Comparison of ENCODE assay signal across 8 mouse cellular contexts in genomic region chr8:123835451-123835850, GRCm38 (mm10). TPM values are rescaled to one million over a fixed set of nuclear protein-coding genes. Genes with fewer than 3 reads are reported as not detected.
DNase-seq lines count a peak whose midpoint lies in the region; ATAC-seq and TF ChIP-seq lines count a peak whose summit lies in the region.

No protein-coding gene starts in this region.

- TF ChIP-seq CTCF in heart, adult 2 months (IDR thresholded peaks at IDR 0.05): peak; percentile 83
- TF ChIP-seq CTCF in CH12.LX (conservative IDR thresholded peaks at IDR 0.05 in 1 of 2, IDR thresholded peaks at IDR 0.05 in 1 of 2; ENCODE audit: low read depth in 2 of 2, low read length in 2 of 2): peak; percentile 68 to 80
- TF ChIP-seq CTCF in stomach, postnatal 0 days (IDR thresholded peaks at IDR 0.05; ENCODE audit: low read depth): peak; percentile 80

- no peaks in the 10 kb centered on the region for H3K36me3 ChIP-seq in heart, adult 2 months (ENCODE audit: control insufficient read depth, insufficient read depth, low read length)
- peaks cover 0 to 36% of the 10 kb centered on the region in 2 experiments for H3K36me3 ChIP-seq in CH12.LX (replicated peaks in 1 of 2; ENCODE audit: control insufficient read depth in 1 of 2, insufficient read depth in 1 of 2, low read length in 1 of 2)
- peaks cover 66% of the 10 kb centered on the region for H3K36me3 ChIP-seq in midbrain, embryonic 14.5 days (ENCODE audit: control insufficient read depth, insufficient read depth, low read length)
- peaks cover 9% of the 10 kb centered on the region; the same call in 1 of the 2 replicates for H3K36me3 ChIP-seq in stomach, postnatal 0 days (ENCODE audit: control insufficient read depth, insufficient read depth, low read length)

- TF ChIP-seq EP300 in heart, adult 2 months (IDR thresholded peaks at IDR 0.05; ENCODE audit: insufficient read depth, low read depth, low read length): no peak
- TF ChIP-seq EP300 in CH12.LX (IDR thresholded peaks at IDR 0.05; ENCODE audit: low read length): no peak
- TF ChIP-seq EP300 in stomach, postnatal 0 days (optimal IDR thresholded peaks at IDR 0.05): no peak

- no peak overlapping the region for H3K27ac ChIP-seq in heart, adult 2 months
- H3K27ac ChIP-seq in CH12.LX (ENCODE audit: insufficient read depth, low read depth): no peak overlapping the region
- no peak overlapping the region for H3K27ac ChIP-seq in midbrain, embryonic 14.5 days (replicated peaks; ENCODE audit: low read depth, low read length)
- H3K27ac ChIP-seq in stomach, postnatal 0 days (replicated peaks): no peak overlapping the region

- TF ChIP-seq POLR2A in heart, adult 2 months (IDR thresholded peaks at IDR 0.05; ENCODE audit: insufficient read depth, low read depth, low read length): no peak
- no peak for TF ChIP-seq POLR2A in CH12.LX (IDR thresholded peaks at IDR 0.05; ENCODE audit: low read depth, low read length)

- H3K4me2 ChIP-seq in CH12.LX (ENCODE audit: insufficient read depth, low read depth, poor library complexity, severe bottlenecking): no peak overlapping the region
- no peak overlapping the region for H3K4me2 ChIP-seq in midbrain, embryonic 14.5 days (ENCODE audit: low read length)
- no peak overlapping the region for H3K4me2 ChIP-seq in stomach, postnatal 0 days (replicated peaks; ENCODE audit: low read depth)

- peak; percentile 81 for ATAC-seq in erythroblast, adult 5-6 weeks (replicated peaks; ENCODE audit: low FRiP score, poor library complexity, severe bottlenecking)
- ATAC-seq in midbrain, embryonic 14.5 days (ENCODE audit: low FRiP score, low TSS enrichment): no peak
- ATAC-seq in stomach, postnatal 0 days (ENCODE audit: low FRiP score, low TSS enrichment): 0 out of 2 replicates have a peak, but pooled peaks have one; percentile 39

- no peaks in the 10 kb centered on the region for H3K79me2 ChIP-seq in heart, adult 2 months (replicated peaks; ENCODE audit: control insufficient read depth, insufficient read depth, low read length)
- no peaks in the 10 kb centered on the region for H3K79me2 ChIP-seq in CH12.LX (replicated peaks; ENCODE audit: control insufficient read depth, extremely low read depth, insufficient read depth, poor library complexity, severe bottlenecking)

- dilution Hi-C loops in CH12.LX (cut with MboI; ENCODE audit: extremely low pct_ligation_motif_present, extremely low pct_unique_long_range_greater_than_20kb, low sequenced_read_pairs): no loop called here

- no peaks in the 10 kb centered on the region for H3K27me3 ChIP-seq in heart, adult 2 months (ENCODE audit: control insufficient read depth, insufficient read depth, low read length)
- H3K27me3 ChIP-seq in CH12.LX (replicated peaks): no peaks in the 10 kb centered on the region
- H3K27me3 ChIP-seq in midbrain, embryonic 14.5 days (ENCODE audit: control insufficient read depth, insufficient read depth, low read length): no peaks in the 10 kb centered on the region
- H3K27me3 ChIP-seq in stomach, postnatal 0 days (ENCODE audit: control insufficient read depth, insufficient read depth, low read length): no peaks in the 10 kb centered on the region

- 61% methylated on average over 9 of the region's 9 CpGs for WGBS in heart, adult 2 months
- 59% methylated on average over 9 of the region's 9 CpGs for WGBS in midbrain, embryonic 14.5 days
- WGBS in stomach, postnatal 0 days: 54% methylated on average over 9 of the region's 9 CpGs

- H3K9me3 ChIP-seq in CH12.LX (replicated peaks; ENCODE audit: low read length): no peaks in the 10 kb centered on the region
- no peaks in the 10 kb centered on the region for H3K9me3 ChIP-seq in midbrain, embryonic 14.5 days (ENCODE audit: control insufficient read depth, low read length)
- H3K9me3 ChIP-seq in stomach, postnatal 0 days (ENCODE audit: control insufficient read depth, low read length): no peaks in the 10 kb centered on the region

- in situ Hi-C loops in CH12.LX (cut with MboI; ENCODE audit: low pct_ligation_motif_present, low pct_unique_long_range_greater_than_20kb, low sequenced_read_pairs): no loop called here

- intact Hi-C loops in heart, adult 2 months (cut with DNase I): no loop called here

- TF ChIP-seq RAD21 in CH12.LX (IDR thresholded peaks at IDR 0.05; ENCODE audit: low read depth, low read length): peak; percentile 38

- peak; percentile 26 to 58 for DNase-seq in heart, adult 2 months
- DNase-seq in heart, adult 9 months (ENCODE audit: low spot score in 2 of 2): no peak
- peak; percentile 64 for DNase-seq in CH12.LX (ENCODE audit: extremely low read depth)
- peak; percentile 58 for DNase-seq in c-Kit-negative CD71-positive TER-119-positive erythroid progenitor cells, embryonic 14.5 days (ENCODE audit: low read depth, low spot score)
- DNase-seq in layer of hippocampus, postnatal 10 days (ENCODE audit: low spot score in 2 of 2): peak; percentile 70 to 71
- peak; percentile 84 for DNase-seq in midbrain, embryonic 14.5 days
- peak; percentile 74 for DNase-seq in stomach, postnatal 0 days (ENCODE audit: low spot score)

- H3K4me3 ChIP-seq in heart, adult 2 months: no peak overlapping the region
- no peak overlapping the region for H3K4me3 ChIP-seq in CH12.LX (replicated peaks in 1 of 3; ENCODE audit: low read depth in 2 of 3, low read length in 2 of 3, poor library complexity in 1 of 3)
- H3K4me3 ChIP-seq in midbrain, embryonic 14.5 days (replicated peaks; ENCODE audit: low read depth, low read length): no peak overlapping the region
- no peak overlapping the region for H3K4me3 ChIP-seq in stomach, postnatal 0 days (ENCODE audit: low read depth, low read length)

- H3K4me1 ChIP-seq in heart, adult 2 months (ENCODE audit: control insufficient read depth, insufficient read depth, low read length): no peaks in the 10 kb centered on the region
- no peaks in the 10 kb centered on the region for H3K4me1 ChIP-seq in CH12.LX (ENCODE audit: control insufficient read depth in 1 of 2, insufficient read depth in 2 of 2)
- no peaks in the 10 kb centered on the region for H3K4me1 ChIP-seq in midbrain, embryonic 14.5 days (ENCODE audit: control insufficient read depth, insufficient read depth, low read length)
- H3K4me1 ChIP-seq in stomach, postnatal 0 days (replicated peaks; ENCODE audit: control insufficient read depth, insufficient read depth): no peaks in the 10 kb centered on the region

- H3K9ac ChIP-seq in heart, adult 2 months (ENCODE audit: low read depth, low read length): no peak overlapping the region
- H3K9ac ChIP-seq in CH12.LX (ENCODE audit: insufficient read depth, low read depth): no peak overlapping the region
- H3K9ac ChIP-seq in midbrain, embryonic 14.5 days (replicated peaks; ENCODE audit: low read length): no peak overlapping the region
- no peak overlapping the region for H3K9ac ChIP-seq in stomach, postnatal 0 days (ENCODE audit: low read length)

TF ChIP-seq in CH12.LX, 34 proteins besides CTCF, POLR2A, EP300 and RAD21:
- TF ChIP-seq MXI1 (IDR thresholded peaks at IDR 0.05; ENCODE audit: low read depth, low read length) (no peak), SMC3 (IDR thresholded peaks at IDR 0.05; ENCODE audit: low read depth, low read length) (peak; percentile 58)
TF ChIP-seq in CH12.LX: peak in this region for 1.

RNA-seq across cellular contexts. Expression of gene Ccsap, which starts 24.6 kb away (rescaled TPM):
- under 1 TPM; 0.68 to 0.81 TPM for total RNA-seq in heart, adult 2 months (2021)
- polyA plus RNA-seq in heart, adult 2 months (2012; rRNA removed): 0.18 and 0.70 TPM in 2 replicates
- total RNA-seq in CH12.LX (2012; rRNA removed): 4.4 and 5.0 TPM in 2 replicates
- 4.2 and 5.4 TPM in 2 replicates for total RNA-seq in CH12.LX (2014; rRNA removed)
- polyA plus RNA-seq in CH12.LX (2012; ENCODE audit: insufficient read length, low read depth): 5.2 and 6.2 TPM in 2 replicates
- 7.9 and 9.0 TPM in 2 replicates for total RNA-seq in erythroblast, adult 5-6 weeks (2015; ENCODE audit: low replicate concordance)
- total RNA-seq in erythroblast, adult 5-6 weeks (2017; ENCODE audit: low replicate concordance): 9.8 and 11.9 TPM in 2 replicates
- 10 to 100 TPM; 49.0 to 49.8 TPM for total RNA-seq in layer of hippocampus, postnatal 10 days (2021)
- 4.5 and 4.6 TPM in 2 replicates for polyA plus RNA-seq in midbrain, embryonic 14.5 days (2014; fragmentation: Nextera tagmentation; extraction: Ambion mirVana)
- polyA plus RNA-seq in stomach, postnatal 0 days (2015; fragmentation: Nextera tagmentation; extraction: Ambion mirVana): 0.91 and 1.2 TPM in 2 replicates

RNA-seq across cellular contexts. Expression of gene Rab4a, which starts 29.7 kb away (rescaled TPM):
- total RNA-seq in heart, adult 2 months (2021): 1 to 10 TPM; 7.7 to 8.4 TPM
- 10.6 and 12.7 TPM in 2 replicates for polyA plus RNA-seq in heart, adult 2 months (2012; rRNA removed)
- total RNA-seq in CH12.LX (2012; rRNA removed) (not detected in 2 replicates), CH12.LX (2014; rRNA removed) (not detected in 2 replicates)
- 0.18 TPM in 1 of 2 replicates, not detected in the other for polyA plus RNA-seq in CH12.LX (2012; ENCODE audit: insufficient read length, low read depth)
- 2.1 and 8.5 TPM in 2 replicates for total RNA-seq in erythroblast, adult 5-6 weeks (2015; ENCODE audit: low replicate concordance)
- total RNA-seq in erythroblast, adult 5-6 weeks (2017; ENCODE audit: low replicate concordance): 1.7 and 2.6 TPM in 2 replicates
- 10 to 100 TPM; 49.2 to 52.3 TPM for total RNA-seq in layer of hippocampus, postnatal 10 days (2021)
- polyA plus RNA-seq in midbrain, embryonic 14.5 days (2014; fragmentation: Nextera tagmentation; extraction: Ambion mirVana): 69.8 and 75.8 TPM in 2 replicates
- 25.8 and 27.0 TPM in 2 replicates for polyA plus RNA-seq in stomach, postnatal 0 days (2015; fragmentation: Nextera tagmentation; extraction: Ambion mirVana)

RNA-seq across cellular contexts. Expression of gene Acta1, which starts 59.1 kb away (rescaled TPM):
- 100 to 1,000 TPM; 229 to 294 TPM for total RNA-seq in heart, adult 2 months (2021)
- 1,051 and 1,757 TPM in 2 replicates for polyA plus RNA-seq in heart, adult 2 months (2012; rRNA removed)
- total RNA-seq in CH12.LX (2012; rRNA removed): 0.08 TPM in 1 of 2 replicates, not detected in the other
- not detected in 2 replicates for total RNA-seq in CH12.LX (2014; rRNA removed)
- 0.27 and 0.91 TPM in 2 replicates for polyA plus RNA-seq in CH12.LX (2012; ENCODE audit: insufficient read length, low read depth)
- total RNA-seq in erythroblast, adult 5-6 weeks (2015; ENCODE audit: low replicate concordance): 1.9 and 5.4 TPM in 2 replicates
- total RNA-seq in erythroblast, adult 5-6 weeks (2017; ENCODE audit: low replicate concordance): 0.70 and 0.94 TPM in 2 replicates
- total RNA-seq in layer of hippocampus, postnatal 10 days (2021): 1 to 10 TPM; 5.9 to 6.0 TPM
- 3.7 and 5.5 TPM in 2 replicates for polyA plus RNA-seq in midbrain, embryonic 14.5 days (2014; fragmentation: Nextera tagmentation; extraction: Ambion mirVana)
- polyA plus RNA-seq in stomach, postnatal 0 days (2015; fragmentation: Nextera tagmentation; extraction: Ambion mirVana): 23.1 and 27.2 TPM in 2 replicates

Comparison
In these comparisons a context has a peak if more than half of its experiments do, and no peak if none do; other contexts are left out.
1. DNase-seq: peak in heart, adult 2 months (2 of 2), CH12.LX (single experiment), c-Kit-negative CD71-positive TER-119-positive erythroid progenitor cells, embryonic 14.5 days (single experiment), layer of hippocampus, postnatal 10 days (2 of 2), midbrain, embryonic 14.5 days (single experiment) and stomach, postnatal 0 days (single experiment); none in heart, adult 9 months (0 of 2).
2. RNA of gene Rab4a, which starts 29.7 kb away (total RNA-seq): 49.2 to 52.3 TPM in layer of hippocampus, postnatal 10 days; 1.7 to 8.5 TPM in erythroblast, adult 5-6 weeks, 7.7 to 8.4 TPM in heart, adult 2 months and not detected in CH12.LX; every median in the first group is over 4 times any median in the second.
3. RNA of gene Acta1, which starts 59.1 kb away (total RNA-seq): 229 to 294 TPM in heart, adult 2 months; 5.9 to 6.0 TPM in layer of hippocampus, postnatal 10 days, 0.70 to 5.4 TPM in erythroblast, adult 5-6 weeks and 0.08 TPM in CH12.LX; every median in the first group is over 10 times any median in the second.
4. Peak in every context shown above with its lines, with median percentiles within 50 percentile points of each other: CTCF ChIP-seq.